Comparison of ENCODE assay signal across 8 mouse cellular contexts in genomic region chr3:129204441-129205313, GRCm38 (mm10). TPM values are rescaled to one million over a fixed set of nuclear protein-coding genes. Genes with fewer than 3 reads are reported as not detected.
A peak's percentile ranks its signal among the peaks of the same experiment; 100 is the strongest.
DNase-seq lines count a peak whose midpoint lies in the region; ATAC-seq and TF ChIP-seq lines count a peak whose summit lies in the region.

No protein-coding gene starts in this region.

- no peaks in the 10 kb centered on the region for H3K9me3 ChIP-seq in forebrain, postnatal 0 days (ENCODE audit: low read length)
- no peaks in the 10 kb centered on the region for H3K9me3 ChIP-seq in hindbrain, embryonic 10.5 days

- no peak overlapping the region for H3K27ac ChIP-seq in forebrain, postnatal 0 days (ENCODE audit: low read depth, low read length)
- 0 out of 2 replicates have a peak overlapping the region, but pooled peaks have one; percentile 8 for H3K27ac ChIP-seq in hindbrain, embryonic 10.5 days

- H3K36me3 ChIP-seq in forebrain, postnatal 0 days (ENCODE audit: insufficient read depth): no peaks in the 10 kb centered on the region
- no peaks in the 10 kb centered on the region for H3K36me3 ChIP-seq in hindbrain, embryonic 10.5 days

- peak overlapping the region; percentile 35 for H3K4me3 ChIP-seq in forebrain, postnatal 0 days (ENCODE audit: low read depth, low read length)
- peak overlapping the region; percentile 54 for H3K4me3 ChIP-seq in hindbrain, embryonic 10.5 days

- ATAC-seq in forebrain, postnatal 0 days: peak; percentile 95
- peak; percentile 97 for ATAC-seq in megakaryocyte progenitor cell, adult 5-6 weeks (replicated peaks; ENCODE audit: poor library complexity)

- intact Hi-C loops in left cerebral cortex, postnatal 10 days (cut with DNase I): loop anchor here (1.0 kb wide), 1 partner anchor 855 kb away; no protein-coding TSS in a partner anchor

- H3K4me2 ChIP-seq in forebrain, postnatal 0 days (ENCODE audit: low read depth): peak overlapping the region; percentile 67

- 1% methylated on average over 48 of the region's 48 CpGs for WGBS in forebrain, postnatal 0 days
- whole genome bisulfite sequencing in hindbrain, embryonic 10.5 days: under 1% methylated on average over 48 of the region's 48 CpGs

- peak; percentile 73 for DNase-seq in Muller cell, postnatal 12 days (ENCODE audit: inconsistent ontology term)
- DNase-seq in adrenal gland, postnatal 36 days: peak; percentile 73 to 75
- peak; percentile 91 for DNase-seq in forebrain, postnatal 0 days
- DNase-seq in hindbrain, embryonic 10.5 days (ENCODE audit: low spot score): peak; percentile 92
- DNase-seq in left cerebral cortex, postnatal 10 days (ENCODE audit: extremely low spot score in 1 of 2, low spot score in 2 of 2): peak; percentile 45 to 77
- DNase-seq in skeletal muscle tissue, adult 2 months (ENCODE audit: low read depth, low spot score): peak; percentile 70
- no peak for DNase-seq in spleen, postnatal 36 days (ENCODE audit: low spot score in 2 of 2)

- peak; percentile 99 for TF ChIP-seq CTCF in forebrain, postnatal 0 days (IDR thresholded peaks at IDR 0.05; ENCODE audit: low read depth)

- no peak overlapping the region for H3K9ac ChIP-seq in forebrain, postnatal 0 days

- peaks cover 7% of the 10 kb centered on the region; the same call in 1 of the 2 replicates for H3K4me1 ChIP-seq in forebrain, postnatal 0 days (ENCODE audit: insufficient read depth)
- peaks cover 33% of the 10 kb centered on the region for H3K4me1 ChIP-seq in hindbrain, embryonic 10.5 days (replicated peaks)

- peaks cover 87% of the 10 kb centered on the region for H3K27me3 ChIP-seq in forebrain, postnatal 0 days (ENCODE audit: insufficient read depth, low read length)
- peaks cover 99% of the 10 kb centered on the region for H3K27me3 ChIP-seq in hindbrain, embryonic 10.5 days (ENCODE audit: insufficient read depth, poor library complexity, severe bottlenecking)

RNA-seq across cellular contexts. Expression of gene Pitx2, which starts 5.0 kb away (rescaled TPM):
- total RNA-seq in adrenal gland, postnatal 36 days (2021): not detected
- total RNA-seq in forebrain, postnatal 0 days (2014; rRNA removed): 2.1 and 10.5 TPM in 2 replicates
- 2.5 and 7.2 TPM in 2 replicates for polyA plus RNA-seq in forebrain, postnatal 0 days (2015; fragmentation: Nextera tagmentation; extraction: Ambion mirVana)
- 7.1 and 21.1 TPM in 2 replicates for polyA plus RNA-seq in hindbrain, embryonic 10.5 days (2016; fragmentation: Nextera tagmentation; extraction: Ambion mirVana)
- total RNA-seq in left cerebral cortex, postnatal 10 days (2021): not detected
- 0.30 TPM in 1 of 2 replicates, not detected in the other for total RNA-seq in megakaryocyte progenitor cell, adult 5-6 weeks (2015)
- total RNA-seq in megakaryocyte progenitor cell, adult 5-6 weeks (2017): not detected in 2 replicates

Comparison
In these comparisons a context has a peak if more than half of its experiments do, and no peak if none do; other contexts are left out.
1. DNase-seq: peak in Muller cell, postnatal 12 days (single experiment), adrenal gland, postnatal 36 days (2 of 2), forebrain, postnatal 0 days (single experiment), hindbrain, embryonic 10.5 days (single experiment), left cerebral cortex, postnatal 10 days (2 of 2) and skeletal muscle tissue, adult 2 months (single experiment); none in spleen, postnatal 36 days (0 of 2).